Mouse (Mus musculus) brain, embryonic 14.5 days (tissue): ENCODE measurements around the gene Ankrd40. TPM values are rescaled to one million over a fixed set of nuclear protein-coding genes. Genes with fewer than 3 reads are reported as not detected.

Source experiments
- DNase-seq: peaks from one replicate; pipeline ENCODE4 v3.0.0-alpha.2; 2011; ENCODE audit warnings: low read depth
- CTCF ChIP-seq: fragments of 200-500 bp; IDR thresholded peaks from 2 replicates; pipeline ENCODE4 v1.5.1; 2012; ENCODE audit warnings: inconsistent platforms, mild to moderate bottlenecking, moderate library complexity, borderline replicate concordance; ENCODE audit not compliant: insufficient read depth, insufficient read length; ENCODE audit errors: extremely low read depth
- POLR2A ChIP-seq: fragments of 200-500 bp; IDR thresholded peaks from 2 replicates; pipeline ENCODE4 v1.6.1; 2012; ENCODE audit warnings: mild to moderate bottlenecking, inconsistent platforms, borderline replicate concordance; ENCODE audit not compliant: poor library complexity, insufficient read depth, insufficient read length, severe bottlenecking; ENCODE audit errors: extremely low read depth
- polyA plus RNA-seq: library from polyadenylated mRNA; depleted of rRNA; stranded (reverse); fragments of >200 nt; gene quantifications from 2 replicates; pipeline ENCODE4 v1.2.3, GENCODE M21; 2012; rRNA removed

The Ankrd40 gene
- polyA plus RNA-seq, result 47.9 and 57.0 TPM in 2 replicates

- TF ChIP-seq CTCF (no peak), POLR2A (peak; percentile 80; the same call in 1 of the 2 replicates)
- DNase-seq, result peak; percentile 98
These were observed at the start of gene Ankrd40 for GRCm38 (mm10) chr11:94327693-94328643. Ankrd40 (plus strand) TSS chr11:94328001.

GRCm38 (mm10) chr11:94281199-94282181 is 46.3 kb upstream of the Ankrd40 start, which contains the start of gene Gm21885:
Gm21885 (plus strand) TSS chr11:94281873.
- TF ChIP-seq CTCF, result no peak
- no peak for TF ChIP-seq POLR2A
- DNase-seq, result peak; percentile 71

- DNase-seq, result peak; percentile 32
- TF ChIP-seq CTCF, result no peak
- no peak for TF ChIP-seq POLR2A
These were observed 45.5 kb upstream of the Ankrd40 start for GRCm38 (mm10) chr11:94282291-94282690.

GRCm38 (mm10) chr11:94283536-94284099 is 44.2 kb upstream of the Ankrd40 start:
- TF ChIP-seq CTCF (no peak), POLR2A (no peak)
- DNase-seq, result no peak

GRCm38 (mm10) chr11:94285886-94286574 is 41.8 kb upstream of the Ankrd40 start:
- no peak for DNase-seq
- TF ChIP-seq CTCF (no peak), POLR2A (no peak)

- DNase-seq, result no peak
- TF ChIP-seq POLR2A, result no peak
These were observed 40.7 kb upstream of the Ankrd40 start for GRCm38 (mm10) chr11:94287105-94287504.

- no peak for TF ChIP-seq CTCF
- TF ChIP-seq POLR2A, result no peak
- no peak for DNase-seq
These were observed 37.6 kb upstream of the Ankrd40 start for GRCm38 (mm10) chr11:94290062-94290740.

GRCm38 (mm10) chr11:94294996-94295845 is 32.6 kb upstream of the Ankrd40 start:
- TF ChIP-seq POLR2A (no peak), CTCF (no peak)
- no peak for DNase-seq

- DNase-seq, result no peak
- no peak for TF ChIP-seq CTCF
- TF ChIP-seq POLR2A, result no peak
These were observed 15.1 kb upstream of the Ankrd40 start for GRCm38 (mm10) chr11:94312733-94313132.

GRCm38 (mm10) chr11:94314098-94314652 is 13.6 kb upstream of the Ankrd40 start:
- DNase-seq, result no peak
- no peak for TF ChIP-seq POLR2A
- TF ChIP-seq CTCF, result no peak
